Mouse (Mus musculus): ENCODE measurements around the gene Fbxl12.

Gene Fbxl12

GRCm38 (mm10) chr9:20571060-20571459 lies 73.5 kb downstream of the Fbxl12 start:
- DNase-seq (ENCODE audit: low read depth), result no peak

Data from NIH3T3 (cell line).